Mouse (Mus musculus): Measurements from ENCODE around the gene Ndufa6. TPM values are rescaled to one million over a fixed set of nuclear protein-coding genes. Genes with fewer than 3 reads are reported as not detected.

Ndufa6 gene
- total and polyA plus RNA-seq, 3 experiments: 235 to 417 TPM; not detected in 1

GRCm38 (mm10) chr15:82374437-82374836 lies 20.3 kb upstream of the Ndufa6 start:
- H3K27me3 ChIP-seq (ENCODE audit: control insufficient read depth in 1 of 2, insufficient read depth in 2 of 2, low read length in 2 of 2): peaks cover 2 to 6% of the 10 kb centered on the region in 2 experiments; a peak in 3 of 4 replicates
- no peak overlapping the region for H3K27ac ChIP-seq (ENCODE audit: control insufficient read depth, low read depth, low read length)
- DNase-seq (ENCODE audit: low read depth, low spot score): no peak
- H3K4me1 ChIP-seq (ENCODE audit: control insufficient read depth in 1 of 2, insufficient read depth in 2 of 2, low read length in 2 of 2): no peaks in the 10 kb centered on the region
- H3K4me3 ChIP-seq (ENCODE audit: control insufficient read depth in 1 of 2, insufficient read depth in 1 of 2, low read depth in 2 of 2, low read length in 2 of 2): no peak overlapping the region
- TF ChIP-seq BHLHE40 (IDR thresholded peaks at IDR 0.05; ENCODE audit: borderline replicate concordance, low read depth, low read length) (no peak), RAD21 (IDR thresholded peaks at IDR 0.05; ENCODE audit: low read depth, low read length) (no peak), TCF12 (IDR thresholded peaks at IDR 0.05; ENCODE audit: low read depth, low read length) (no peak), ETS1 (IDR thresholded peaks at IDR 0.05; ENCODE audit: low read depth, low read length) (no peak), EP300 (IDR thresholded peaks at IDR 0.05; ENCODE audit: low read depth in 1 of 2, low read length in 2 of 2) (no peak), NELFE (IDR thresholded peaks at IDR 0.05; ENCODE audit: low read depth, low read length) (no peak), USF1 (IDR thresholded peaks at IDR 0.05; ENCODE audit: low read depth, low read length) (no peak), MAZ (IDR thresholded peaks at IDR 0.05; ENCODE audit: low read depth, low read length) (no peak), ZNF384 (IDR thresholded peaks at IDR 0.05; ENCODE audit: low read depth, low read length) (no peak), UBTF (IDR thresholded peaks at IDR 0.05; ENCODE audit: borderline replicate concordance, insufficient read depth, low read depth, low read length) (no peak)
- no peaks in the 10 kb centered on the region for H3K36me3 ChIP-seq (ENCODE audit: control insufficient read depth in 1 of 2, insufficient read depth in 2 of 2, low read length in 2 of 2)
- H3K79me2 ChIP-seq (ENCODE audit: control insufficient read depth, insufficient read depth, low read length, poor library complexity): no peaks in the 10 kb centered on the region
- H3K9me3 ChIP-seq (replicated peaks; ENCODE audit: insufficient read depth, low read length): no peaks in the 10 kb centered on the region
- no peak overlapping the region for H3K9ac ChIP-seq (ENCODE audit: control insufficient read depth, low read depth, low read length, poor library complexity, severe bottlenecking)

- Histone ChIP-seq H3K36me3 (ENCODE audit: control insufficient read depth in 1 of 2, insufficient read depth in 2 of 2, low read length in 2 of 2) (no peaks in the 10 kb centered on the region), H3K4me3 (ENCODE audit: control insufficient read depth in 1 of 2, insufficient read depth in 1 of 2, low read depth in 2 of 2, low read length in 2 of 2) (no peak overlapping the region), H3K79me2 (ENCODE audit: control insufficient read depth, insufficient read depth, low read length, poor library complexity) (no peaks in the 10 kb centered on the region), H3K27me3 (ENCODE audit: control insufficient read depth in 1 of 2, insufficient read depth in 2 of 2, low read length in 2 of 2) (peaks cover 2 to 3% of the 10 kb centered on the region in 2 experiments; a peak in 3 of 4 replicates), H3K9ac (ENCODE audit: control insufficient read depth, low read depth, low read length, poor library complexity, severe bottlenecking) (no peak overlapping the region), H3K4me1 (ENCODE audit: control insufficient read depth in 1 of 2, insufficient read depth in 2 of 2, low read length in 2 of 2) (no peaks in the 10 kb centered on the region), H3K9me3 (replicated peaks; ENCODE audit: insufficient read depth, low read length) (no peaks in the 10 kb centered on the region), H3K27ac (ENCODE audit: control insufficient read depth, low read depth, low read length) (no peak overlapping the region)
- TF ChIP-seq KAT2A (conservative IDR thresholded peaks at IDR 0.05; ENCODE audit: low read depth, low read length) (no peak), SIN3A (IDR thresholded peaks at IDR 0.05; ENCODE audit: low read length) (no peak), ELF1 (IDR thresholded peaks at IDR 0.05; ENCODE audit: low read depth, low read length) (no peak), ETS1 (IDR thresholded peaks at IDR 0.05; ENCODE audit: low read depth, low read length) (no peak), ZNF384 (IDR thresholded peaks at IDR 0.05; ENCODE audit: low read depth, low read length) (no peak), TCF12 (IDR thresholded peaks at IDR 0.05; ENCODE audit: low read depth, low read length) (no peak)
- DNase-seq (ENCODE audit: low read depth, low spot score): no peak
Measured at GRCm38 (mm10) chr15:82372991-82373390, 18.9 kb upstream of the Ndufa6 start.

- H3K9me3 ChIP-seq (replicated peaks; ENCODE audit: insufficient read depth, low read length): no peaks in the 10 kb centered on the region
- H3K4me1 ChIP-seq (ENCODE audit: control insufficient read depth in 1 of 2, insufficient read depth in 2 of 2, low read length in 2 of 2): no peaks in the 10 kb centered on the region
- H3K27ac ChIP-seq (ENCODE audit: control insufficient read depth, low read depth, low read length): no peak overlapping the region
- H3K4me3 ChIP-seq (ENCODE audit: control insufficient read depth in 1 of 2, insufficient read depth in 1 of 2, low read depth in 2 of 2, low read length in 2 of 2): no peak overlapping the region
- no peak overlapping the region for H3K9ac ChIP-seq (ENCODE audit: control insufficient read depth, low read depth, low read length, poor library complexity, severe bottlenecking)
- TF ChIP-seq ETS1 (IDR thresholded peaks at IDR 0.05; ENCODE audit: low read depth, low read length) (no peak), RCOR1 (IDR thresholded peaks at IDR 0.05; ENCODE audit: low read depth, low read length) (no peak), USF1 (IDR thresholded peaks at IDR 0.05; ENCODE audit: low read depth, low read length) (no peak)
- peaks cover 2 to 3% of the 10 kb centered on the region in 2 experiments; a peak in 3 of 4 replicates for H3K27me3 ChIP-seq (ENCODE audit: control insufficient read depth in 1 of 2, insufficient read depth in 2 of 2, low read length in 2 of 2)
- H3K79me2 ChIP-seq (ENCODE audit: control insufficient read depth, insufficient read depth, low read length, poor library complexity): no peaks in the 10 kb centered on the region
- H3K36me3 ChIP-seq (ENCODE audit: control insufficient read depth in 1 of 2, insufficient read depth in 2 of 2, low read length in 2 of 2): no peaks in the 10 kb centered on the region
- DNase-seq (ENCODE audit: low read depth, low spot score): no peak
Measured at GRCm38 (mm10) chr15:82372446-82372845, 18.3 kb upstream of the Ndufa6 start.
